Mouse (Mus musculus) CH12.LX (cell line): ENCODE measurements around the gene Gm17545. TPM values are rescaled to one million over a fixed set of nuclear protein-coding genes. Genes with fewer than 3 reads are reported as not detected.

Experiments
- polyA plus RNA-seq: library from polyadenylated mRNA; unstranded; fragments of >175 nt; gene quantifications from 2 replicates; pipeline ENCODE4 v1.2.1, GENCODE M21; 2012; ENCODE audit warnings: low read depth; ENCODE audit not compliant: insufficient read length
- total RNA-seq, 2 experiments: library from RNA; depleted of rRNA; stranded (reverse); fragments of 300-350 nt in 1 of 2; fragments of >200 nt in 1 of 2; gene quantifications; 2 replicates each; pipeline ENCODE4 v1.2.3; 2012 to 2014

Gene Gm17545
- total and polyA plus RNA-seq, 3 experiments, result not detected

Other genes starting within 250 kb of the Gm17545 start
- 14.0 and 14.2 TPM in 2 replicates for gene Zfp809, start 228.6 kb upstream of the Gm17545 start, total RNA-seq (2012; rRNA removed)
- 11.4 and 13.9 TPM in 2 replicates for gene Zfp809, start 228.6 kb upstream of the Gm17545 start, total RNA-seq (2014; rRNA removed)
- gene Zfp809, start 228.6 kb upstream of the Gm17545 start, polyA plus RNA-seq, result 23.8 and 24.1 TPM in 2 replicates
- 2.2 and 2.9 TPM in 2 replicates for gene Zfp599, start 194.4 kb upstream of the Gm17545 start, total RNA-seq (2012; rRNA removed)
- 2.3 and 2.4 TPM in 2 replicates for gene Zfp599, start 194.4 kb upstream of the Gm17545 start, total RNA-seq (2014; rRNA removed)
- gene Zfp599, start 194.4 kb upstream of the Gm17545 start, polyA plus RNA-seq, result 1.7 and 2.1 TPM in 2 replicates
- 7.1 and 7.2 TPM in 2 replicates for gene Zfp810, start 146.6 kb upstream of the Gm17545 start, total RNA-seq (2012; rRNA removed)
- gene Zfp810, start 146.6 kb upstream of the Gm17545 start, total RNA-seq (2014; rRNA removed), result 7.5 and 9.7 TPM in 2 replicates
- gene Zfp810, start 146.6 kb upstream of the Gm17545 start, polyA plus RNA-seq, result 4.0 and 4.3 TPM in 2 replicates
- 12.2 and 14.6 TPM in 2 replicates for gene Anln, start 65.1 kb upstream of the Gm17545 start, total RNA-seq (2012; rRNA removed)
- 15.7 and 16.2 TPM in 2 replicates for gene Anln, start 65.1 kb upstream of the Gm17545 start, total RNA-seq (2014; rRNA removed)
- 12.3 and 14.9 TPM in 2 replicates for gene Anln, start 65.1 kb upstream of the Gm17545 start, polyA plus RNA-seq
- 0.46 and 0.93 TPM in 2 replicates for gene 9530077C05Rik, start 42.8 kb upstream of the Gm17545 start, total RNA-seq (2012; rRNA removed)
- 0.71 and 0.78 TPM in 2 replicates for gene 9530077C05Rik, start 42.8 kb upstream of the Gm17545 start, total RNA-seq (2014; rRNA removed)
- 0.27 and 1.4 TPM in 2 replicates for gene 9530077C05Rik, start 42.8 kb upstream of the Gm17545 start, polyA plus RNA-seq
- gene Rp9, start 15.5 kb downstream of the Gm17545 start, total RNA-seq (2012; rRNA removed), result 75.5 and 86.9 TPM in 2 replicates
- gene Rp9, start 15.5 kb downstream of the Gm17545 start, total RNA-seq (2014; rRNA removed), result 64.2 and 82.1 TPM in 2 replicates
- 75.9 and 85.0 TPM in 2 replicates for gene Rp9, start 15.5 kb downstream of the Gm17545 start, polyA plus RNA-seq
- 8.1 and 9.1 TPM in 2 replicates for gene Bbs9, start 21.4 kb downstream of the Gm17545 start, total RNA-seq (2012; rRNA removed)
- 7.8 and 8.5 TPM in 2 replicates for gene Bbs9, start 21.4 kb downstream of the Gm17545 start, total RNA-seq (2014; rRNA removed)
- 6.9 and 8.5 TPM in 2 replicates for gene Bbs9, start 21.4 kb downstream of the Gm17545 start, polyA plus RNA-seq